Mouse (Mus musculus): Measurements from ENCODE around the gene Spout1. TPM values are rescaled to one million over a fixed set of nuclear protein-coding genes. Genes with fewer than 3 reads are reported as not detected.
A peak's percentile ranks its signal among the peaks of the same experiment; 100 is the strongest.
"Not testable (repeated sequence)": the region's sequence is repeated elsewhere in the genome, so short reads cannot be mapped to it uniquely, and the experiment has no call there.

Gene Spout1
- polyA plus RNA-seq, 1 experiment from 2014 or later: 75.8 TPM

GRCm38 (mm10) chr2:30176561-30176960 is 1.7 kb downstream of the Spout1 start:
- 95% methylated on average over 2 of the region's 2 CpGs for WGBS
- peaks cover 48% of the 10 kb centered on the region for H3K36me3 ChIP-seq
- no peaks in the 10 kb centered on the region; the same call in 1 of the 2 replicates for H3K9me3 ChIP-seq (replicated peaks)
- H3K4me2 ChIP-seq (replicated peaks): no peak overlapping the region
- H3K4me3 ChIP-seq (replicated peaks): no peak overlapping the region
- no peak overlapping the region for H3K27ac ChIP-seq (replicated peaks)
- ATAC-seq (ENCODE audit: insufficient number of reproducible peaks, low FRiP score, low TSS enrichment, low read depth): no peak
- no peaks in the 10 kb centered on the region for H3K27me3 ChIP-seq
- peaks cover 19% of the 10 kb centered on the region for H3K4me1 ChIP-seq
- no peak overlapping the region for H3K9ac ChIP-seq

DNA sequence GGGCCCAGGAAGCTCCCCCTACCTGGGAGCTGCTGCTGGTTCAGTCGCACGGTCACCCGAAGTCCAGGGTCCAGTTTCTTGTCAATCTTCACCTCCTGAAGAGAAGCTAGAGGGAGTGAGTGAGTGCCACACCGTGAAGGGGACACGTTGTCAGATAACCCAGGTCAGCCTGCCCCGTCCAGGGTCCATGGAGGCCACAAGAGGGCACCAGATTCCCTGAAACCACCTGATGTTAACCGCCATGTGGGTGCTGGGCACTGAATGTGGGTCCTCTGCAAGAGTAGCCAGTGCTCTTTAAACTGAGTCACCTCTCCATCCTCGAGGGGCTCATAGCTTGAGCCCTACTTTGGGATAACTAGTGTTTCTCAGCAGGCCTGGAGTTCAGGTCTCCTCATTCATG is 2.4 kb downstream of the Spout1 start:
- 87% methylated on average over 8 of the region's 8 CpGs for WGBS
- H3K4me1 ChIP-seq: peaks cover 22% of the 10 kb centered on the region
- H3K36me3 ChIP-seq: peaks cover 48% of the 10 kb centered on the region
- no peak overlapping the region for H3K4me2 ChIP-seq (replicated peaks)
- H3K9ac ChIP-seq: no peak overlapping the region
- no peaks in the 10 kb centered on the region for H3K27me3 ChIP-seq
- no peak overlapping the region for H3K27ac ChIP-seq (replicated peaks)
- ATAC-seq (ENCODE audit: insufficient number of reproducible peaks, low FRiP score, low TSS enrichment, low read depth): no peak
- H3K9me3 ChIP-seq (replicated peaks): no peaks in the 10 kb centered on the region; the same call in 1 of the 2 replicates
- H3K4me3 ChIP-seq (replicated peaks): no peak overlapping the region

DNA sequence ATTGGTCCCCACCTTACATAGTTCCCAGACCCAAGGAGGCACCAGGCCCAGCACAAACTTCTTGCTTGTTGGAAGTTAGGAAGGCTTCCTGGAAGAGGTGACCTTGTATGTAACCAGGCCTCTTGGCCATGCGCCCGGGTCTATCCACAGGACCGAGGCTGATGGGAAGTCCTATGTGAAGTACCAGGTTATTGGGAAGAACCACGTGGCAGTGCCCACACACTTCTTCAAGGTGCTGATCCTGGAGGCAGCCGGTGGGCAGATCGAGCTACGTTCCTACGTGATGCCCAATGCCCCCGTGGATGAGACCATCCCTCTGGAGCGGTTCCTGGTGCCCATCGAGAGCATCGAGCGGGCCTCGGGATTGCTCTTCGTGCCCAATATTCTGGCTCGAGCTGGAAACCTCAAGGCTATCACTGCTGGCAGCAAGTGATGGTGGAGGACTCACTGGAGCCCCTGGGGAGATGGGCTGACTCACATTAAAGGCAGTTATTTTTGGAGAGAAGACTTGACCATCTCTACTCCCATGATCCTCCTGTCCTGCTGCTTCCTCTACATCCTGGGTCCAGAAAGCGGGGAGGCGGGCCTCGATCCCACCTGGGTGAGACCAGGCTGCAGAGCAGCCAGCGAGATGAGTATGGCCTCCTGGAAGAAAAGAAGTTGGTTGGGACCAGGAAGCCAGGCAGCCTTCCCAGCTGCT is 4.6 kb downstream of the Spout1 start:
- WGBS: 95% methylated on average over 20 of the region's 20 CpGs
- no peak for ATAC-seq (ENCODE audit: insufficient number of reproducible peaks, low FRiP score, low TSS enrichment, low read depth)
- H3K4me2 ChIP-seq (replicated peaks): no peak overlapping the region
- peaks cover 48% of the 10 kb centered on the region for H3K36me3 ChIP-seq
- H3K27me3 ChIP-seq: no peaks in the 10 kb centered on the region
- H3K9me3 ChIP-seq (replicated peaks): no peaks in the 10 kb centered on the region; the same call in 1 of the 2 replicates
- no peak overlapping the region for H3K27ac ChIP-seq (replicated peaks)
- no peak overlapping the region for H3K4me3 ChIP-seq (replicated peaks)
- peaks cover 22% of the 10 kb centered on the region for H3K4me1 ChIP-seq
- no peak overlapping the region for H3K9ac ChIP-seq

GRCm38 (mm10) chr2:30171997-30172382 is 6.3 kb downstream of the Spout1 start:
- peak overlapping the region; percentile 73 for H3K4me3 ChIP-seq (replicated peaks)
- H3K4me1 ChIP-seq: peaks cover 13% of the 10 kb centered on the region
- peak overlapping the region; percentile 54 for H3K9ac ChIP-seq
- peaks cover 45% of the 10 kb centered on the region for H3K36me3 ChIP-seq
- ATAC-seq (ENCODE audit: insufficient number of reproducible peaks, low FRiP score, low TSS enrichment, low read depth): peak; percentile 12; the same call in 1 of the 2 replicates
- no peaks in the 10 kb centered on the region for H3K27me3 ChIP-seq
- H3K4me2 ChIP-seq (replicated peaks): peak overlapping the region; percentile 97
- WGBS: 2% methylated on average over 19 of the region's 19 CpGs
- H3K27ac ChIP-seq (replicated peaks): peak overlapping the region; percentile 89
- H3K9me3 ChIP-seq (replicated peaks): no peaks in the 10 kb centered on the region; the same call in 1 of the 2 replicates

DNA sequence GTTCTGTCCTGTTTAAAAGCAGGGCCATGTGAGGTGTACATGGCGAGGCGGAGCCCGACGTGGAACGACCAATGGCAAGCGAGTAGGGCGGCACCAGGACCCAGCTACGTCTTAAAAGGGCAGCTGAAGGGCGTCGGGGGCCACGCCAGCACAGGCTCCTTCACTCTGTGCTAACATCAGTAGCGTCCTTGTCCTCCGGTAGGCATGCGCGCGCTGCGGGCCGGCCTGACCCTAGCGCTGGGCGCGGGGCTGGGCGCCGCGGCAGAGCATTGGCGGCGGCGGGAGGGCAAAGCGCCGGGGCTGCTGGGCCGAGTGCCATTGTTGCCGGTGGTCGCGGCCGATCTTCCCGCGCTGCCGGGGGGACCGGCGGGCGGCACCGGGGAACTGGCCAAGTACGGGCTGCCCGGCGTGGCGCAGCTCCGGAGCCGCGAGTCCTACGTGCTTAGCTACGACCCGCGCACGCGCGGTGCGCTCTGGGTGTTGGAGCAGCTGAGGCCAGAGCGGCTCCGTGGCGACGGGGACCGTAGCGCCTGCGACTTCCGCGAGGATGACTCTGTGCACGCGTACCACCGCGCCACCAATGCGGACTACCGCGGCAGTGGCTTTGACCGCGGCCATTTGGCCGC is 6.8 kb downstream of the Spout1 start, which contains the start of gene Endog:
Gene Endog, plus strand, starts transcription at position 123 of the 626 bp plus-strand sequence.
- WGBS: under 1% methylated on average over 75 of the region's 75 CpGs
- Histone ChIP-seq H3K9ac (peak within 1 kb of the TSS; percentile 54), H3K27me3 (no peaks in the 10 kb centered on the region), H3K4me2 (replicated peaks) (peak within 1 kb of the TSS; percentile 97), H3K9me3 (replicated peaks) (peaks cover 5% of the 10 kb centered on the region; the same call in 1 of the 2 replicates), H3K4me3 (replicated peaks) (peak within 1 kb of the TSS; percentile 73), H3K36me3 (peaks cover 40% of the 10 kb centered on the region), H3K4me1 (peaks cover 11% of the 10 kb centered on the region), H3K27ac (replicated peaks) (peak within 1 kb of the TSS; percentile 89)
- peak; percentile 91 for ATAC-seq (ENCODE audit: insufficient number of reproducible peaks, low FRiP score, low TSS enrichment, low read depth)

- Histone ChIP-seq H3K4me2 (replicated peaks) (no peak overlapping the region), H3K36me3 (no peaks in the 10 kb centered on the region), H3K27ac (replicated peaks) (no peak overlapping the region), H3K27me3 (no peaks in the 10 kb centered on the region), H3K4me1 (peaks cover 3% of the 10 kb centered on the region; the same call in 1 of the 2 replicates), H3K4me3 (replicated peaks) (no peak overlapping the region), H3K9me3 (replicated peaks) (peaks cover 6% of the 10 kb centered on the region; the same call in 1 of the 2 replicates), H3K9ac (no peak overlapping the region)
- ATAC-seq (ENCODE audit: insufficient number of reproducible peaks, low FRiP score, low TSS enrichment, low read depth): no peak
- 55% methylated on average over 4 of the region's 4 CpGs for WGBS
Measured at GRCm38 (mm10) chr2:30166677-30167076, 11.6 kb downstream of the Spout1 start.

GRCm38 (mm10) chr2:30164340-30164932 is 13.8 kb downstream of the Spout1 start:
- Histone ChIP-seq H3K27ac (replicated peaks) (no peak overlapping the region), H3K36me3 (no peaks in the 10 kb centered on the region), H3K27me3 (no peaks in the 10 kb centered on the region), H3K9me3 (replicated peaks) (peaks cover 6% of the 10 kb centered on the region; the same call in 1 of the 2 replicates), H3K9ac (no peak overlapping the region), H3K4me2 (replicated peaks) (no peak overlapping the region), H3K4me3 (replicated peaks) (no peak overlapping the region), H3K4me1 (no peaks in the 10 kb centered on the region)
- no peak for ATAC-seq (ENCODE audit: insufficient number of reproducible peaks, low FRiP score, low TSS enrichment, low read depth)
- 51% methylated on average over 9 of the region's 9 CpGs for WGBS

DNA sequence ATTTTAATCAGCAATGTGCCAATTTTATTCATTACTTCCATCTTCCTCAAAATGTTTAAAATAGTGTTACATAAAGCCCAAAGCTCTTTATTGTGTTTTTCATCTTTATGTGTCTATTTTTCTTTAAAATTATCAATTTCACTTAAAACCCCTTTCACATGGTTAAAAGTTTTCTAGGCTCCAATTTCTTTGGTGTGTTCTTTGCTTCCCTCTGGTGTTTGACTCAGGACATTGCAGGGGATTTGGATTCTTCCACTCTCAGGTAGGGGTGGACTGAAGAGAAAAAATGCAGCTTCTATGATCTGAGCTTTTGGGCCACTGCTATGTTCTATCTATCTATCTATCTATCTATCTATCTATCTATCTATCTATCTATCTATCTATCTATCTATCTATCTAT is 16.4 kb downstream of the Spout1 start:
- Histone ChIP-seq H3K27ac (replicated peaks) (no peak overlapping the region), H3K9ac (no peak overlapping the region), H3K4me2 (replicated peaks) (no peak overlapping the region), H3K9me3 (replicated peaks) (peaks cover 4% of the 10 kb centered on the region; the same call in 1 of the 2 replicates), H3K27me3 (no peaks in the 10 kb centered on the region), H3K4me3 (replicated peaks) (no peak overlapping the region), H3K4me1 (no peaks in the 10 kb centered on the region), H3K36me3 (no peaks in the 10 kb centered on the region)
- ATAC-seq (ENCODE audit: insufficient number of reproducible peaks, low FRiP score, low TSS enrichment, low read depth): no peak

DNA sequence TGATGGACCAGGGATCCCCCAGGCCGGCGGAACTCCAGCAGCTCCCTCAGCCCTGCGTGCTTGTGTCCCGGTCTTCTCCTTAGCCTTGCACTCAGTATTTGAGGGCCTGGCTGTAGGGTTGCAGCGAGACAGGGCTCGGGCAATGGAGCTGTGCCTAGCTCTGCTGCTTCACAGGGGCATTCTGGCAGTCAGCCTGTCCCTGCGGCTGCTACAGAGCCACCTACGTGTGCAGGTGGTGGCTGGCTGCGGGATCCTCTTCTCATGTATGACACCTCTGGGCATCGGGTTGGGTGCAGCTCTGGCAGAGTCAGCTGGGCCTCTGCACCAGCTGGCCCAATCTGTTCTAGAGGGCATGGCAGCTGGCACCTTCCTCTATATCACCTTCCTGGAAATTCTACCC is 18.4 kb downstream of the Spout1 start:
- H3K4me2 ChIP-seq (replicated peaks); H3K4me1 ChIP-seq; H3K27ac ChIP-seq (replicated peaks); ATAC-seq (ENCODE audit: insufficient number of reproducible peaks, low FRiP score, low TSS enrichment, low read depth); H3K36me3 ChIP-seq; H3K9ac ChIP-seq; H3K27me3 ChIP-seq; H3K9me3 ChIP-seq (replicated peaks); H3K4me3 ChIP-seq (replicated peaks): not testable (repeated sequence)
- WGBS: 82% methylated on average over 7 of the region's 10 CpGs

- WGBS: 79% methylated on average over 8 of the region's 8 CpGs
- ATAC-seq (ENCODE audit: insufficient number of reproducible peaks, low FRiP score, low TSS enrichment, low read depth): no peak
- no peak overlapping the region for H3K4me2 ChIP-seq (replicated peaks)
- H3K9ac ChIP-seq: no peak overlapping the region
- H3K4me3 ChIP-seq (replicated peaks): no peak overlapping the region
- peaks cover 37% of the 10 kb centered on the region for H3K36me3 ChIP-seq
- H3K27ac ChIP-seq (replicated peaks): no peak overlapping the region
- no peaks in the 10 kb centered on the region for H3K9me3 ChIP-seq (replicated peaks)
- no peaks in the 10 kb centered on the region for H3K27me3 ChIP-seq
- H3K4me1 ChIP-seq: no peaks in the 10 kb centered on the region
Measured at GRCm38 (mm10) chr2:30152616-30153015, 25.6 kb downstream of the Spout1 start.

- Histone ChIP-seq H3K4me1 (no peaks in the 10 kb centered on the region), H3K4me3 (replicated peaks) (no peak overlapping the region), H3K9ac (no peak overlapping the region), H3K27me3 (no peaks in the 10 kb centered on the region), H3K9me3 (replicated peaks) (no peaks in the 10 kb centered on the region), H3K4me2 (replicated peaks) (no peak overlapping the region), H3K36me3 (peaks cover 44% of the 10 kb centered on the region), H3K27ac (replicated peaks) (no peak overlapping the region)
- 88% methylated on average over 11 of the region's 11 CpGs for WGBS
- ATAC-seq (ENCODE audit: insufficient number of reproducible peaks, low FRiP score, low TSS enrichment, low read depth): no peak
Measured at GRCm38 (mm10) chr2:30151840-30152239, 26.4 kb downstream of the Spout1 start.
